Mouse (Mus musculus) MEL (cell line): Measurements from ENCODE around the gene Tomm40l. TPM values are rescaled to one million over a fixed set of nuclear protein-coding genes. Genes with fewer than 3 reads are reported as not detected.

Experiments
- DNase-seq: peaks from one replicate; pipeline ENCODE4 v3.0.0; 2011; ENCODE audit warnings: low read depth, low spot score
- H3K27ac ChIP-seq: 2 replicates; pipeline ENCODE4 v1.5.1; 2012; ENCODE audit warnings: low read depth, mild to moderate bottlenecking, control low read depth, low read length, moderate library complexity; ENCODE audit not compliant: control insufficient read depth
- H3K27me3 ChIP-seq, 2 experiments: fragments of 150-350 bp in 1 of 2; sonication (generic) in 1 of 2; 2 replicates each; pipeline ENCODE4 v1.6.1; 2012; ENCODE audit warnings: low read length in 2 of 2, mild to moderate bottlenecking in 2 of 2, improper control_type of control experiment in 1 of 2, moderate library complexity in 1 of 2; ENCODE audit not compliant: insufficient read depth in 2 of 2, control insufficient read depth in 1 of 2
- H3K36me3 ChIP-seq, 2 experiments: 2 replicates each; pipeline ENCODE4 v1.6.1; 2012 to 2014; ENCODE audit warnings: low read length in 2 of 2, improper control_type of control experiment in 1 of 2, inconsistent platforms in 1 of 2, mild to moderate bottlenecking in 1 of 2; ENCODE audit not compliant: insufficient read depth in 2 of 2, control insufficient read depth in 1 of 2
- H3K4me1 ChIP-seq, 2 experiments: fragments of 150-350 bp in 1 of 2; sonication (generic) in 1 of 2; 2 replicates each; pipeline ENCODE4 v1.6.1; 2012; ENCODE audit warnings: low read length in 2 of 2, improper control_type of control experiment in 1 of 2, mild to moderate bottlenecking in 1 of 2; ENCODE audit not compliant: insufficient read depth in 2 of 2, control insufficient read depth in 1 of 2
- H3K4me3 ChIP-seq, 2 experiments: fragments of 150-350 bp in 1 of 2; sonication (generic) in 1 of 2; 2 replicates each; pipeline ENCODE4 v1.5.1; 2012; ENCODE audit warnings: low read depth in 2 of 2, low read length in 2 of 2, mild to moderate bottlenecking in 2 of 2, moderate library complexity in 2 of 2, control low read depth in 1 of 2, improper control_type of control experiment in 1 of 2; ENCODE audit not compliant: control insufficient read depth in 1 of 2, insufficient read depth in 1 of 2
- H3K79me2 ChIP-seq: 2 replicates; pipeline ENCODE4 v1.6.1; 2012; ENCODE audit warnings: mild to moderate bottlenecking, low read length, moderate library complexity; ENCODE audit not compliant: control insufficient read depth, poor library complexity, insufficient read depth
- H3K9ac ChIP-seq: 2 replicates; pipeline ENCODE4 v1.6.1; 2012; ENCODE audit warnings: low read depth, mild to moderate bottlenecking, control low read depth, low read length, moderate library complexity; ENCODE audit not compliant: control insufficient read depth, poor library complexity, severe bottlenecking
- H3K9me3 ChIP-seq: fragments of 150-350 bp; sonication (generic); replicated peaks from 2 replicates; pipeline ENCODE4 v1.6.1; 2012; ENCODE audit warnings: mild to moderate bottlenecking, low read length, improper control_type of control experiment, moderate library complexity; ENCODE audit not compliant: insufficient read depth
- CHD2 ChIP-seq: IDR thresholded peaks from 2 replicates; pipeline ENCODE4 v1.6.1; 2011; ENCODE audit warnings: low read length, improper control_type of control experiment
- CTCF ChIP-seq, 3 experiments: IDR thresholded peaks in 2 of 3; conservative IDR thresholded peaks in 1 of 3; 2 replicates each; pipeline ENCODE4 v1.5.1; 2011 to 2012; ENCODE audit warnings: low read length in 3 of 3, low read depth in 2 of 3, mild to moderate bottlenecking in 2 of 3, improper control_type of control experiment in 1 of 3, inconsistent platforms in 1 of 3, mixed read lengths in 1 of 3, moderate library complexity in 1 of 3; ENCODE audit not compliant: control insufficient read depth in 1 of 3, insufficient read depth in 1 of 3, poor library complexity in 1 of 3, severe bottlenecking in 1 of 3
- ELF1 ChIP-seq: IDR thresholded peaks from 2 replicates; pipeline ENCODE4 v1.6.1; 2014; ENCODE audit warnings: low read depth, mild to moderate bottlenecking, inconsistent platforms, low read length, improper control_type of control experiment, moderate library complexity
- EP300 ChIP-seq, 2 experiments: IDR thresholded peaks; 2 replicates each; pipeline ENCODE4 v1.6.1; 2011; ENCODE audit warnings: improper control_type of control experiment in 2 of 2, low read length in 2 of 2, low read depth in 1 of 2, mild to moderate bottlenecking in 1 of 2
- ETS1 ChIP-seq: IDR thresholded peaks from 2 replicates; pipeline ENCODE4 v1.6.1; 2012; ENCODE audit warnings: low read depth, mild to moderate bottlenecking, inconsistent platforms, low read length, improper control_type of control experiment, moderate library complexity
- GABPA ChIP-seq: IDR thresholded peaks from 2 replicates; pipeline ENCODE4 v1.6.1; 2012; ENCODE audit warnings: low read depth, mild to moderate bottlenecking, inconsistent platforms, low read length, improper control_type of control experiment, moderate library complexity
- HCFC1 ChIP-seq: IDR thresholded peaks from 2 replicates; pipeline ENCODE4 v1.6.1; 2012; ENCODE audit warnings: low read depth, mild to moderate bottlenecking, inconsistent platforms, low read length, improper control_type of control experiment, moderate library complexity
- JUND ChIP-seq: IDR thresholded peaks from 2 replicates; pipeline ENCODE4 v1.6.1; 2011; ENCODE audit warnings: low read depth, mild to moderate bottlenecking, improper control_type of control experiment, low read length
- KAT2A ChIP-seq: conservative IDR thresholded peaks from 2 replicates; pipeline ENCODE4 v1.6.1; 2012; ENCODE audit warnings: low read depth, low read length, improper control_type of control experiment, inconsistent platforms
- MAFK ChIP-seq: IDR thresholded peaks from 2 replicates; pipeline ENCODE4 v1.6.1; 2011; ENCODE audit warnings: low read depth, mild to moderate bottlenecking, low read length, improper control_type of control experiment, borderline replicate concordance
- MAX ChIP-seq: IDR thresholded peaks from 2 replicates; pipeline ENCODE4 v1.6.1; 2011; ENCODE audit warnings: low read length, improper control_type of control experiment
- MAZ ChIP-seq: IDR thresholded peaks from 2 replicates; pipeline ENCODE4 v1.6.1; 2012; ENCODE audit warnings: low read depth, mild to moderate bottlenecking, inconsistent platforms, low read length, improper control_type of control experiment
- MEF2A ChIP-seq: IDR thresholded peaks from 2 replicates; pipeline ENCODE4 v1.6.1; 2014; ENCODE audit warnings: low read depth, mild to moderate bottlenecking, inconsistent platforms, low read length, improper control_type of control experiment; ENCODE audit not compliant: poor library complexity, insufficient replicate concordance, severe bottlenecking; ENCODE audit errors: extremely low read depth
- MXI1 ChIP-seq: IDR thresholded peaks from 2 replicates; pipeline ENCODE4 v1.6.1; 2011; ENCODE audit warnings: mild to moderate bottlenecking, low read depth, low read length, improper control_type of control experiment
- MYC ChIP-seq: IDR thresholded peaks from 2 replicates; pipeline ENCODE4 v1.6.1; 2011; ENCODE audit warnings: low read depth, mild to moderate bottlenecking, low read length, improper control_type of control experiment, moderate library complexity
- NELFE ChIP-seq: IDR thresholded peaks from 2 replicates; pipeline ENCODE4 v1.6.1; 2011; ENCODE audit warnings: low read depth, low read length, improper control_type of control experiment
- NRF1 ChIP-seq: IDR thresholded peaks from 2 replicates; pipeline ENCODE4 v1.6.1; 2014; ENCODE audit warnings: low read depth, mild to moderate bottlenecking, inconsistent platforms, low read length, improper control_type of control experiment, moderate library complexity; ENCODE audit not compliant: poor library complexity, insufficient read depth, severe bottlenecking
- POLR2A ChIP-seq, 2 experiments: IDR thresholded peaks; 2 replicates each; pipeline ENCODE4 v1.6.1; 2011 to 2012; ENCODE audit warnings: low read length in 2 of 2, mild to moderate bottlenecking in 2 of 2, control low read depth in 1 of 2, improper control_type of control experiment in 1 of 2, low read depth in 1 of 2, moderate library complexity in 1 of 2; ENCODE audit not compliant: control insufficient read depth in 1 of 2, insufficient read depth in 1 of 2, poor library complexity in 1 of 2
- POLR2AphosphoS2 ChIP-seq: IDR thresholded peaks from 2 replicates; pipeline ENCODE4 v1.6.1; 2011; ENCODE audit warnings: low read length, improper control_type of control experiment
- POLR2AphosphoS5 ChIP-seq: IDR thresholded peaks from 2 replicates; pipeline ENCODE4 v1.6.1; 2012; ENCODE audit warnings: low read depth, borderline replicate concordance, mild to moderate bottlenecking, inconsistent platforms, low read length, moderate library complexity, mixed read lengths
- RAD21 ChIP-seq: IDR thresholded peaks from 2 replicates; pipeline ENCODE4 v1.6.1; 2011; ENCODE audit warnings: mild to moderate bottlenecking, low read depth, low read length, improper control_type of control experiment
- RCOR1 ChIP-seq: IDR thresholded peaks from 2 replicates; pipeline ENCODE4 v1.6.1; 2012; ENCODE audit warnings: low read depth, mild to moderate bottlenecking, inconsistent platforms, low read length, improper control_type of control experiment
- SIN3A ChIP-seq: IDR thresholded peaks from 2 replicates; pipeline ENCODE4 v1.6.1; 2012; ENCODE audit warnings: low read length, improper control_type of control experiment, inconsistent platforms
- SMC3 ChIP-seq: IDR thresholded peaks from 2 replicates; pipeline ENCODE4 v1.6.1; 2011; ENCODE audit warnings: low read depth, low read length, improper control_type of control experiment
- TBP ChIP-seq: IDR thresholded peaks from 2 replicates; pipeline ENCODE4 v1.8.0; 2011; ENCODE audit warnings: low read depth, low read length, improper control_type of control experiment
- TCF12 ChIP-seq: IDR thresholded peaks from 2 replicates; pipeline ENCODE4 v1.6.1; 2014; ENCODE audit warnings: low read depth, mild to moderate bottlenecking, inconsistent platforms, low read length, improper control_type of control experiment, moderate library complexity
- UBTF ChIP-seq: IDR thresholded peaks from 2 replicates; pipeline ENCODE4 v1.6.1; 2012; ENCODE audit warnings: low read depth, mild to moderate bottlenecking, inconsistent platforms, low read length, improper control_type of control experiment, moderate library complexity, borderline replicate concordance; ENCODE audit not compliant: insufficient read depth
- USF1 ChIP-seq: IDR thresholded peaks from 2 replicates; pipeline ENCODE4 v1.6.1; 2014; ENCODE audit warnings: low read depth, mild to moderate bottlenecking, inconsistent platforms, low read length, improper control_type of control experiment, moderate library complexity
- ZMIZ1 ChIP-seq: IDR thresholded peaks from 2 replicates; pipeline ENCODE4 v1.6.1; 2012; ENCODE audit warnings: low read depth, mild to moderate bottlenecking, inconsistent platforms, low read length, improper control_type of control experiment, moderate library complexity
- polyA plus RNA-seq, 2 experiments: library from polyadenylated mRNA; stranded (reverse) in 1 of 2; unstranded in 1 of 2; fragments of >175 nt in 1 of 2; fragments of >200 nt in 1 of 2; gene quantifications; 2 replicates each; pipeline versions ENCODE4 v1.2.1 to v1.2.4; 2012; ENCODE audit warnings: low replicate concordance in 2 of 2, low read depth in 1 of 2; ENCODE audit not compliant: insufficient read length in 2 of 2, insufficient read depth in 1 of 2, missing spikeins in 1 of 2
- total RNA-seq: library from RNA; depleted of rRNA; stranded (reverse); fragments of 300-350 nt; gene quantifications from 2 replicates; pipeline ENCODE4 v1.2.3, GENCODE M21; 2012

The Tomm40l gene
- total and polyA plus RNA-seq, 3 experiments: 40.7 to 43.4 TPM; not detected in 1

DNA sequence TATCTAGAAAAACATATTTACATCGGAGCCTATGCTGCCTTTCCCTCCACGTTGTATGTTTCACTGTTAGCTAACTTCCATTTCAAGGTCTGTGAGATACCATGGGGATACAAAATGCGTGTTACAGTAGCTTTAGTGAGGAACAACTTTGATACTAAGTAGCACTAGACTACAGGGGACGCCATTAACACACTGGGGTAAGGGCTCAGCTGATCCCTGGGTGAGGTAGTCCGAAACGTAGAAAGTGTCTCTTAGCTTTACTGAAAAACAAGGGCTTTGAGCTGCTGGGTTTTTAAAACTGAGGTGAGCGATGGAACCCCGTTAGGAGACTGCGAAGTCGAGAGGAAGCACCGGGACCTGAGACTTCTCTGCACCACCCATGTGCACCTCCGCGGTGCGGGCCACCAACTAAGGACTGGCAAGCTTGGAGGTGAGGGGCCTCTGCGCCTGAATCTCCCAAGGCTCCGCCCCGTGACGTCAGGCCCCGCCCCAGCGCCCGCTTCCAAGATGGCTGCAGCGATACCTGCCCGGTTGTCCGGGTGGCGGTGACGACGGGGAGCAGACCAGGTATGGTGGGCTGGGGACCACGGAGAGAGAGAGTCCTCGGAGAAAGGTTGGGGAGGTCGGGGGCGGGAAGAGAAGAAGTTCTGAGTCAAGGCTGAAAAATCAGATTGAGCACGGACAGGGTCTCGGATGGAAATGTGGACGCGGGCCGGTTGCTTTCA, 47.7 kb upstream of the Tomm40l start, which contains the start of gene B4galt3:
Gene B4galt3 (plus strand): TSS at position 481 of the 725 bp plus-strand sequence.
- Histone ChIP-seq H3K4me1 (peaks cover 17 to 30% of the 10 kb centered on the region in 2 experiments), H3K27me3 (no peaks in the 10 kb centered on the region), H3K27ac (peak within 1 kb of the TSS; percentile 53), H3K4me3 (peak within 1 kb of the TSS; percentile 73 to 89), H3K9me3 (no peaks in the 10 kb centered on the region), H3K79me2 (no peaks in the 10 kb centered on the region; the same call in 1 of the 2 replicates), H3K9ac (peak within 1 kb of the TSS; percentile 75), H3K36me3 (peaks cover 0 to 29% of the 10 kb centered on the region in 2 experiments; a peak in 2 of 4 replicates)
- DNase-seq: peak; percentile 94
- TF ChIP-seq EP300 (IDR thresholded peaks at IDR 0.05; ENCODE audit: low read depth in 1 of 2, low read length in 2 of 2) (peak in 1 of 2 experiments; percentile 27; a peak in 1 of 4 replicates), USF1 (peak; percentile 51; the same call in 1 of the 2 replicates), MYC (peak; percentile 69; the same call in 1 of the 2 replicates), MXI1 (peak; percentile 56; the same call in 1 of the 2 replicates), ETS1 (peak; percentile 48; the same call in 1 of the 2 replicates), UBTF (no peak), GABPA (no peak), RAD21 (no peak), MEF2A (0 out of 2 replicates have a peak, but pooled peaks have one; percentile 44), KAT2A (peak; percentile 71), MAX (peak; percentile 65), MAFK (no peak), POLR2A (IDR thresholded peaks at IDR 0.05; ENCODE audit: control insufficient read depth in 1 of 2, insufficient read depth in 1 of 2, low read depth in 1 of 2, low read length in 2 of 2, poor library complexity in 1 of 2) (peak; percentile 93 to 98), POLR2AphosphoS2 (peak; percentile 96), RCOR1 (peak; percentile 62; the same call in 1 of the 2 replicates), CTCF (IDR thresholded peaks at IDR 0.05 in 2 of 3, conservative IDR thresholded peaks at IDR 0.05 in 1 of 3; ENCODE audit: control insufficient read depth in 1 of 3, insufficient read depth in 1 of 3, low read depth in 2 of 3, low read length in 3 of 3, poor library complexity in 1 of 3, severe bottlenecking in 1 of 3) (0 out of 6 replicates have a peak, but pooled peaks of 1 of the 3 experiments have one; percentile 3), JUND (no peak), HCFC1 (peak; percentile 90), NRF1 (peak; percentile 46; the same call in 1 of the 2 replicates), MAZ (peak; percentile 49; the same call in 1 of the 2 replicates), NELFE (peak; percentile 96), SIN3A (peak; percentile 87), POLR2AphosphoS5 (peak; percentile 14; the same call in 1 of the 2 replicates), ZMIZ1 (peak; percentile 97), TCF12 (peak; percentile 80), TBP (peak; percentile 78), CHD2 (no peak), ELF1 (peak; percentile 66), SMC3 (no peak)
